Mouse (Mus musculus) embryonic stem cell, embryonic (primary cell): ENCODE results near the gene Arhgef28.

ENCODE experiments used
- CTCF ChIA-PET, 4 experiments: fragments of 300-600 bp in 2 of 4; fragments of 350-600 bp in 2 of 4; sonication (Branson Sonifier 250); formaldehyde crosslinking; loops; one replicate each; lab custom pipeline; 2022; ENCODE audit warnings: inconsistent platforms in 2 of 4; lab: Charles Lee
- POLR2A ChIA-PET, 4 experiments: fragments of 300-600 bp in 2 of 4; fragments of 350-600 bp in 2 of 4; sonication (Branson Sonifier 250); formaldehyde crosslinking; loops; one replicate each; lab custom pipeline; 2022; ENCODE audit warnings: antibody characterized with exemption in 4 of 4, inconsistent platforms in 1 of 4; lab: Charles Lee

Arhgef28 gene

GRCm38 (mm10) chr13:98201436-98201835 lies 4.8 kb downstream of the Arhgef28 start:
- ChIA-PET CTCF (no interaction called here), POLR2A (no interaction called here)

- CTCF ChIA-PET, result interaction anchor here in 1 of 4 experiments (0.9 kb wide), 1 partner anchor 14 kb away, joined by 3 read pairs; the partner anchor contains the start of gene Arhgef28
- POLR2A ChIA-PET, result interaction anchor here in 2 of 4 experiments (0.5 to 1.3 kb wide), 3 partner anchors 13 to 1023 kb away, joined by 3 to 4 read pairs (median 4); no protein-coding TSS in a partner anchor
These were observed 13.6 kb downstream of the Arhgef28 start for GRCm38 (mm10) chr13:98192596-98192995.

- CTCF ChIA-PET, result no interaction called here
- POLR2A ChIA-PET, result interaction anchor here in 1 of 4 experiments (0.6 kb wide), 1 partner anchor 725 kb away, joined by 4 read pairs; no protein-coding TSS in a partner anchor
These were observed 17.7 kb downstream of the Arhgef28 start for GRCm38 (mm10) chr13:98188500-98188899.

GRCm38 (mm10) chr13:98187904-98188303 lies 18.3 kb downstream of the Arhgef28 start:
- ChIA-PET POLR2A (interaction anchor here in 1 of 4 experiments (0.8 kb wide), 1 partner anchor 18 kb away, joined by 9 read pairs; the partner anchor contains the start of gene Arhgef28), CTCF (no interaction called here)

- ChIA-PET POLR2A (no interaction called here), CTCF (no interaction called here)
These were observed 20.1 kb downstream of the Arhgef28 start for GRCm38 (mm10) chr13:98186179-98186578.

GRCm38 (mm10) chr13:98184632-98185031 lies 21.6 kb downstream of the Arhgef28 start:
- CTCF ChIA-PET, result no interaction called here

GRCm38 (mm10) chr13:98183157-98183878 lies 22.9 kb downstream of the Arhgef28 start:
- CTCF ChIA-PET, result no interaction called here

More at GRCm38 (mm10) chr13:98184632-98185031, 21.6 kb downstream of the Arhgef28 start:
- POLR2A ChIA-PET, result no interaction called here

GRCm38 (mm10) chr13:98182330-98182729 lies 23.9 kb downstream of the Arhgef28 start:
- ChIA-PET CTCF (interaction anchor here in 1 of 4 experiments (0.7 kb wide), 1 partner anchor 151 kb away, joined by 3 read pairs; no protein-coding TSS in a partner anchor), POLR2A (interaction anchor here in 2 of 4 experiments (0.5 kb wide), 2 partner anchors 13 to 219 kb away, joined by 4 read pairs; no protein-coding TSS in a partner anchor)

More at GRCm38 (mm10) chr13:98183157-98183878, 22.9 kb downstream of the Arhgef28 start:
- POLR2A ChIA-PET, result no interaction called here

GRCm38 (mm10) chr13:98180636-98181035 lies 25.6 kb downstream of the Arhgef28 start:
- CTCF ChIA-PET, result no interaction called here
- POLR2A ChIA-PET, result no interaction called here

GRCm38 (mm10) chr13:98175323-98176007 lies 30.8 kb downstream of the Arhgef28 start:
- POLR2A ChIA-PET, result no interaction called here
- CTCF ChIA-PET, result no interaction called here

- CTCF ChIA-PET, result no interaction called here
- POLR2A ChIA-PET, result no interaction called here
These were observed 33.2 kb downstream of the Arhgef28 start for GRCm38 (mm10) chr13:98173008-98173407.

- ChIA-PET POLR2A (no interaction called here), CTCF (no interaction called here)
These were observed 33.9 kb downstream of the Arhgef28 start for GRCm38 (mm10) chr13:98172365-98172764.

GRCm38 (mm10) chr13:98171706-98172105 lies 34.5 kb downstream of the Arhgef28 start:
- ChIA-PET POLR2A (no interaction called here), CTCF (no interaction called here)

- ChIA-PET POLR2A (no interaction called here), CTCF (interaction anchor here in 1 of 4 experiments (1.1 kb wide), 1 partner anchor 140 kb away, joined by 4 read pairs; no protein-coding TSS in a partner anchor)
These were observed 35.0 kb downstream of the Arhgef28 start for GRCm38 (mm10) chr13:98171257-98171656.

GRCm38 (mm10) chr13:98164878-98165277 lies 41.4 kb downstream of the Arhgef28 start:
- POLR2A ChIA-PET, result no interaction called here
- CTCF ChIA-PET, result no interaction called here

- POLR2A ChIA-PET, result interaction anchor here in 1 of 4 experiments (1.3 kb wide), 1 partner anchor 133 kb away, joined by 8 read pairs; no protein-coding TSS in a partner anchor
- CTCF ChIA-PET, result no interaction called here
These were observed 44.7 kb downstream of the Arhgef28 start for GRCm38 (mm10) chr13:98161496-98161895.

GRCm38 (mm10) chr13:98156656-98157055 lies 49.6 kb downstream of the Arhgef28 start:
- ChIA-PET CTCF (no interaction called here), POLR2A (no interaction called here)

GRCm38 (mm10) chr13:98152759-98153158 lies 53.5 kb downstream of the Arhgef28 start:
- CTCF ChIA-PET, result interaction anchor here in 1 of 4 experiments (0.5 kb wide), 1 partner anchor 27 kb away, joined by 9 read pairs; no protein-coding TSS in a partner anchor
- POLR2A ChIA-PET, result interaction anchor here in 1 of 4 experiments (0.7 kb wide), 1 partner anchor 123 kb away, joined by 3 read pairs; no protein-coding TSS in a partner anchor

GRCm38 (mm10) chr13:98147532-98147931 lies 58.7 kb downstream of the Arhgef28 start:
- ChIA-PET CTCF (no interaction called here), POLR2A (no interaction called here)
